Mouse (Mus musculus) gastrocnemius, postnatal 25 days (tissue): Measurements from ENCODE around the gene 4931428L18Rik. TPM values are rescaled to one million over a fixed set of nuclear protein-coding genes. Genes with fewer than 3 reads are reported as not detected.

Experiments used
- DNase-seq: peaks from one replicate; pipeline ENCODE4 v3.0.0; 2022
- long read RNA-seq, 2 experiments: library from polyadenylated mRNA; stranded (forward); transcript quantifications; one replicate each; pipeline ENCODE4 v2.0.0; 2021
- total RNA-seq, 2 experiments: library from RNA; stranded (reverse); gene quantifications; 1 replicate in 1 of 2; 2 replicates in 1 of 2; pipeline ENCODE4 v1.2.3; 2021

4931428L18Rik gene
- not detected for total RNA-seq
- long read RNA-seq, experiment 1: 0 reads
- long read RNA-seq, experiment 2: 0 reads

DNA sequence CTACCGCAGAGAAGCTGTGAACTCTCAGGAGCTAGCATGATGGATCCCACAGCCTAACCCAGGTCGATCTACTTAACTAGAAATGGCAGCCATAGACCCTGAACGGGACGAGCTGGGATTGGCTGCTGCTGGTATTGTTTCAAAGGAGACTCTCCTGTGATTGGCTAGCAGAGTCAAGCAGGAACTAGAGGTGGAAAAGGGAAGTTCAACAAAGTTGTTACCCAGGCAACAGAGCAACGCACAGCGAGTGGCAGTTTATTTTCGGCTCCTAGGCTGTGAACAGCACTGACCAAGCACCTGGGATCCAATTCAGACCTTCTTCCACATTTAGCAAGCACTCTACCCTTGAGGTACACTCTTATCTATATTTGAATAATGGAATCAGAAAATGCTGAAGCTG lies at the start of gene 4931428L18Rik, which contains the start of gene Pih1d3:
Gene 4931428L18Rik (minus strand): TSS at position 121 of the 400 bp plus-strand sequence.
Gene Pih1d3 (plus strand): TSS at position 275 of the 400 bp plus-strand sequence.
- DNase-seq: no peak

DNA sequence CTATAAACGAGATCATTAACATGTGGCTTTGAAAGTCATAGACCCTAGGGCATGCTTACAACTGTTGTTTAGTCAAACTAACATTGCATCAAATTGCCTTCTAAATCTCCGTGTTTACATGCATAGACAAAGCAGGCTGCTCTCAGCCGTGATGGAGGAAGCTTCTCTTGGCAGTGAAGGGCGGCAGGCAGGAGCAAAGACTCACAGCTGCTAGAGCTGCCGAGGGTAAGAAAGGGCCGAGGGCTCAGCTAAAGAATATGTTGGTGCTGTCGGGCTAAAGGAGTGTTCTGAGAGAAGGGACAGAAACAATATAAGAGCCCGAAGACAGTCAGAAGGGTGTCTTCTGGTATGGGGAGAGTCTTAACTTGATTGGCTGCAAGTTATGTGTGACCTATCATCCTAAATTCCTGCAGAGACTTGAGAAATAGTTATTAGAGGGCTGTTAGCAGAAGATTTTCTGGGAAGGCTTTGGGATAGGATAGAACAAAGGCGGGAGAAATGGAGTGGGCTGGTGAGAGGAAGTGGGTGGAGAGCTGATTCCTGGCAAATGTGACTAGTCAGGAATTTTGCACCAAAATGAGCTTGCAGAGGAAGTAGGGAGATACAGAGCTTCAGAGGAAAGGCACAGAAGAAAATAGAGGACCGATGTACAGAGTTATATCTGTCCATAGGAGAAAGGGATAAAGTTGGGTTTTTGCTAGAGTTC lies 37.9 kb upstream of the 4931428L18Rik start:
- no peak for DNase-seq

DNA sequence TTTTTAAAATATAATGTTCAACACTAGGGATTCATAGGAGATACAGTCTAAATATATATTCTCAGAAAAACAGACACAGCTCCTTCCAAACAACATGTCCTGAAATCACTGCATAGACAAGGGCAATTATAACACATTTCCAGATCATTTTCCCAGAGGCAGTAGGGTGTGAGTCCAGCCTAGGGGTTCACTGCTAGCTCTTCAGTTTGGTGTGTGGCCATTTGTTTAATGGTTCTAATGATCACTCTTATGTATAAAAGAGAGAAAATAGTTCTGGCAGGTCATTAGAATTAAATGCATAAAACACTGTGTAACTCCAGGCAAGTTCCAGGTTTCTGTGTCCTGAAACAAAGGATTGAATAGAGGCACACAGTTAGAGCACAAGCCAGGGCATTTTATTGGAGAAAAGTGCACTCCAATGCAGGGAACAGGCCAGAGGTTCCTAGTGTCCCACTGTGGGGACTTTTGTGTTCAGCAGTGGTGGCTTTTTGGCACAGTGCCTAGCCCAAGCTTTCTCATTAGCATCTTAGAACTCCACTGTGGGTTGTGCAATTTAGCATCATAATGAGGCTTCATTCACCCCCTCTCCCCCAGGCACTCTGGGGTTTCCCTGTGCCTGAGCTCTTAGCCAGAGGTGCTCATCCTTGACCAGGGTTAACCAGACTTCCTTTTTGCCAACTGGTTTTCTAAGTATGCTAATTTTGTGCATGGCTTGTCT lies 11.0 kb upstream of the 4931428L18Rik start:
- no peak for DNase-seq

DNA sequence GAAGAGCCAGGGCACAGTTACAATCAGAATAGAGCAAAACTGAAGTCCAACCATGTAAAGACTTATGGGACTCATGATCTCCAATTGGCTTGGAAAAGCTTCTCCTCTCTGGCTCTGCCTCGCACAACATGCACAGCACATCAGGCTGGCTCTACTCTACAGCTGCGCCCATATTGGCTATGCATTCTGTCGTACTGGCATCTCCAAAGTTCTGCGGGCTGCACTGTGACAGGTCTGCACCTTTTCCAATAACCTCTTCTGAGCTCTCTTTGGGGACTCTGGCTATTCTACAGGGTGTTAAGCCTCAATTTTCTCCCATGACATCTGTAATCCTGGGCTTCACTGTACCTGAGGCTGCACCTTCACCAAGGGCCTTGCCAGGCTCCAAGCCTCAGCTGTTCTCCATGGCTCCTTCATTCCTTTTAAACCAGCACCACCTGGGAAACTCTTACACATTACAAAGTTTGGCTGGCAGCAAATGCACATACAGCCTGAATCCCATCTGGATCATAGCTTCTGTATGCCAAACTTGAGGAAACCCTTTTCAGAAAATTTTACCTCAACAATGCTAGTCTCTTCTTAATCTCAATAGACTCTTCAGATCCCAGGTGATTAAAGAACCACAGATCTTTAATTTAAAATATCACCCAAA lies 1.8 kb downstream of the 4931428L18Rik start:
- DNase-seq: no peak

DNA sequence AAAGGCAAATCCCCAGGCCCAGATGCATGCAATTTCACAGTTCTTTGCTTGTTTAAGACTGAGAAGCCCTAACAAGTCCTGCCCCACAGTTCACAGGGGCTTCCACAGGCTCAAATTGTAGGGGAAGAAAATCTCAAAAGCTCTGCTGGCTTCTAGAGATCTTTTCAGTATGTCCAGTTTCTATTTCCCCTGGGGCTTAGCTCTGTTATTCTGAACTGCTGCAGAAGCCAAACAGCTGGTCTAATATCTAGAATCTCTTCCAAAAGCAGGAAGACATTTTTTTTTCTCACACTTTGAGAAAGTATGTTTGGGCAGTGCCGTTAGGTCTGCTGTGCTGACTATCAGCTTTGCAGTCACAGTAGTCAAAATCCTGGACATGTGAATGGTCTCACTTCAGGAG lies 7.7 kb downstream of the 4931428L18Rik start:
- DNase-seq: no peak

DNA sequence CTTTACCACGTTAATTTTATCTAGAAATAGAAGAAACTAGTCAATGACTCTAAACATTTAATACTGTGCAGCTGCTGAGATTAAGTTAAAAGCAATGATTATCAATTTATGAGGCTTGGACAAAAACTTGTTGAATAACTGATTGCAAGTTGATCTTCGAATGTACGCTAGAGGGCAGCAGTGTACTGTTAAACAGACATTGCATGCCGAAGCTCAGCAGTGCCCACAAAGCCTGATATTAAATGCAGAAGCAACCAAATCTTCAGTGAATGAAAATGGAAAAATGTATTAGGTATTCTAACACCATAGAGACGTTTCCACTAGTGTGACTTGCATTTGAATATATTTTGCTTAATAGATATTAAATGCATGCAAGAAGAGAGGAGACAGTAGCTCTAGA lies 12.3 kb downstream of the 4931428L18Rik start:
- no peak for DNase-seq

DNA sequence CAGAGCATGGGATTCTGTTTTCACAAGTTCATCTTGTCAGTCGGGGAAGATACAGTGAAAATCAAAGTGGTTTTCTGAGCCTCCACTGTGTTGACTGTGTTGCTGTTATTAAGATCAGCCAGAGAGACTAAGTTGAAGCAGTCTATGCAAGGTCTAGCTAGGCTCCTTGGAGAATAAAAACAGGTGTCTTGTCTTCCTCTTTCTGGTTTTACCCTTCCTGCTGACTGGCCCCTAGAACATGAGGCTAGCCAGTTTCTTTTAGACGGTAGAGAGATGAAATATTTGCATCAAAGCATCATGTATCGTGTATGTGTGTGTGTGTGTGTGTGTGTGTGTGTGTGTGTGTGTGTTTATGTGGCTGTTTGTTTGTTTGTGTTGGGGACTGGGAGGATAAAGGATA lies 16.7 kb downstream of the 4931428L18Rik start:
- no peak for DNase-seq

DNA sequence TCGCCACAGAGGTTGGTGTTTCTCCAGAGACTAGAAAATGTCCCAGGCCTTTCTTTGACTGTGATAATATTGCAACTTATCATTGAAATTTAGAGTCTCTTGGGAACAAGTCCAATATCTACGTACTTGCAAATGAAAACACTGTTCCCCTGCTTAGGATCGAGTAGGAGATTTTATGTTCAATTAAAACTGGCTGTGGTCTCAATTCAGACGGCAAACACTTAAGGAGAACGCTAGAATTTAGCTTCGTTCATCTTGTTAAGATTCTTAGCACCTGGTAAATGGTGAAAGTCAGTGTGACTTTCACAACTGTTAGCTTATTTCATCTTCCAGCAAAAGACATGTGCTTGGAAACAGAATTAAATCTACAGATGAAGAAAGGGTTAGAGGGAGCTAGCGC lies 17.1 kb downstream of the 4931428L18Rik start:
- no peak for DNase-seq

DNA sequence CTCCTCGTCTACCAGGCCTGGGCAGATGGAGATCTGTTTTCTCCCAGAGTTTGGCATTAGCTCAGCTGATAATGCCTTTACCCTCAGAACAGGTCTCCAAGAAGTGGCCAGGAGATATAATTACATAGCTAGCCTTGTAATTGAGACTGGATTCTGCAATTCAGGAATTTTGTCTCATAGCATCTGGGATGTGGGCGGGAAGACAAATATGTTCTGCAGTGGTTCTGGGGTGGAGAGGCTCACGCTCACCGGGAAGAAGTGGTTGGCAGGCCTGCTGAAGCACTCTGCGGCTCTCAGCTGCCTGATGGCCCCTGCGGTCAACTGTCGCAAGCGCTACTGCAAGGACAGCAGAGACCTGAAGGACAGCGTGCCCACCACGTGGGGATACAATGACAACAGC lies 18.7 kb downstream of the 4931428L18Rik start:
- no peak for DNase-seq

DNA sequence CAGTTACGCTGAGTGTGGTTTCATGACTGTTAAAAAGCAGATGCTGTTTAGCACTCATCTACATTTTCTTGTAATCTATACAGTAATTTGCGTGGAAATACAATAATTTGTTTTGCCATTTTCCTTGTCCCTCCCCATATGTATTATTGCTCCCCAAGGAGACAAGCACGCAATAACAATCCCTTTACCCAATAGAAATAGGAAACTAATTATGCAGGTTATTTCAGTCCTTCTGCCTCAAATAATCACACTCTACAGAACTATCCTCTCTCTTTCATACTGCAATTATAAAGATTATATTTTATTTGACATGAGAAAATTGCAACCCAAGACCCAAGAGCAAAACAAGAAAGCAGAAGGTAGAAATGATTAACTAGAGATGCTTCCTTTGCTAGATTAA lies 25.5 kb downstream of the 4931428L18Rik start:
- no peak for DNase-seq

DNA sequence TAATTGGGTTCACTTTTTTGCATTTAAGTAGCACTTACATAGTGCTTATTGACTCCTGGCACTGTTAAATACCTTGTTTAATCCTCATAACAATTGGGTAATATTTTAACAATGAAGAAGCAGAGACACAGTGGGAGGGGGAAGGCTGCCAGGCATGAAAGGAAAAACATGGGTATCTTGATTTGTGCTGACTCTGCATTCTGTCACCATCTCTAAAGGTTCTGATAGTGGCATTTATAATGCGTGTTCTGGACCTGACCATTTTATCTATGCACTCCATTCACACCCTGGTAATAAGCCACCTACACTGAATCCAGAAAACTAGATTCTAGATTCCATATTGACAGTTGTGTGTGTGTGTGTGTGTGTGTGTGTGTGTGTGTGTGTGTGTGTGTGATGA lies 26.9 kb downstream of the 4931428L18Rik start:
- no peak for DNase-seq

DNA sequence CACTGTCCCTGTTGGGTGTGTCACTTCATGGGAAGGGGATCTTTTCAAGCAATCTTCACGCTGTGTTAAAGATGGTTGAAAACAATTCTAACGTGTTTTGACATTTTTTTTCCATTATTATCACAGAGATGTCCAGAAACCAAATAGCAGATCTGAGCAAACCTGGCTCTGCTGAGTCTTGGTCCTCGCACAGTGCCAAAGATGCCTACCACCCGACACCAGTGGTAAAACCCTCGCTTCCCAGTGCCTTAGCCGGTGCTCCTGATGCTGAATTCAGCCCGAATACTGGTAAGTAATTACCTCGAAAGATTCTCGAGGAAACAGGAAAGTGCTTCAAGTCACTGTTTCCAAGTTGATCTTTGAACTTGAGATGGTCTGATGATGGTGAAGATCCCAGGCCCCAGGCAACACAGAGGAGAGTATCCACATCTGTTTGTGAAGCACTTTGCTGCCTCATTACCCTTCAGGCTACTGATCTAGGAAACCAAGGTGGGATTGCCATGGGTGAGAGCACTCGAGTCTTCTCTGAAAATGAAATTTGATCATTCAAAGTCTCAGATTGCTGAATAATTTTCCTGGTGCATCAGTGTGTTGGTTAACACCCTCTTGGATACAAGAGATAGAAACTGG lies 32.1 kb downstream of the 4931428L18Rik start:
- DNase-seq: no peak

DNA sequence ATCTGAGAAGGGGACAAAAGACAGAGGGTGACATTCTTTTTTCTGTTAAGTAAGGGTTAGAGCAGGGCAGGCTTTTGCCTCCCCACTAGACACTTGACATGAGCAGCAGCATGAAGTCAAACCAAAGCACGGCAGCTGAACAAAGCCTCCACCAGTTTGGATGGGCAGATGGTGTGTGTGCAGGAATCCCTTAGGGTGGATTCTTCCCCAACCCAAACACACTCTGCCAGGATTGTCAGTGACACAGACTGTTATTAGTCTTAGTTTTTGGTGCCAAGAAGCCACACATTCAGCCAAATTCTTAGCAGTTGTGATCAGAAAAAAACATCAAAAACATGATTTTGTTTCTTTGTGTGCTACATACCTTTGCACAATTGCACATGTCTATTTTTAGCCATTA lies 44.2 kb downstream of the 4931428L18Rik start:
- DNase-seq: no peak

DNA sequence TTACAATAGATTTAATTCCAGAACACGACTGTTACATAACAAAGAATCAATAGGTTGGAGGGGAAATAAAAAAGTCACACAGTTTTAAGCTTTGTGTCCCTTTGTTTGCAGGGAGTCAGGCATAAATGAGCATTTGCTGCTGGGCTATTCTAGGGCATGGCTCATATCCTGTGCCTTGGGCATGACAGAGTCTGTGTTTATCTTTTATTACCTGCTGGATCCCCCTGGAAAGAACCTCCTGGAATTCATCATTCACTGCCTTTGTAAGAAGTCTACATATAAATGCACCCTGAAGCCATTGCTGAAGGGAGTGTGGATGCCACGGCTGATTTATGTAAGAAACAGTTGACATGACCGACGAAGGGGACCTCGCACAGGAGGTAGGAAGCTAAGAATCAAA lies 46.4 kb downstream of the 4931428L18Rik start, which contains the start of gene Lgsn:
Gene Lgsn (plus strand): TSS at position 301 of the 400 bp plus-strand sequence.
- no peak for DNase-seq

DNA sequence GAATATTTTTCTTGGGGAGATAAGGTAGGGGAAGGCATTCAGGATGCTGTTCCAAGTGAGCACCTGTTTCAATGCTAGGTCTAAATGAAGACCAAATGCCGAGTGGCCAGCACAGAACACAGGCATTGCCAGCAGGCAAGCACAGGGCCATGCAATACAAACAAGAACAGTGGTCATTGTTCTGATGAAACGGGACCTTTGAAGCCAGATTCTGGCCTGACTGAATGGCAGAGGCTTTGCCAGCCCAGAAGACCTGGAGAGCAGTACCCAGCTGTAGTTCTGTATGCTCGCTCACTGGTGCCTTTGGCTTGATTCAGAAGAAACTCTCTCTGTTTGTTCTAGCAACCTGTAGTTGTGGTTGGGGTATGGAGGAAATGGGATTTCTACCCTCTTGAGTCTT lies 47.1 kb downstream of the 4931428L18Rik start:
- DNase-seq: no peak

DNA sequence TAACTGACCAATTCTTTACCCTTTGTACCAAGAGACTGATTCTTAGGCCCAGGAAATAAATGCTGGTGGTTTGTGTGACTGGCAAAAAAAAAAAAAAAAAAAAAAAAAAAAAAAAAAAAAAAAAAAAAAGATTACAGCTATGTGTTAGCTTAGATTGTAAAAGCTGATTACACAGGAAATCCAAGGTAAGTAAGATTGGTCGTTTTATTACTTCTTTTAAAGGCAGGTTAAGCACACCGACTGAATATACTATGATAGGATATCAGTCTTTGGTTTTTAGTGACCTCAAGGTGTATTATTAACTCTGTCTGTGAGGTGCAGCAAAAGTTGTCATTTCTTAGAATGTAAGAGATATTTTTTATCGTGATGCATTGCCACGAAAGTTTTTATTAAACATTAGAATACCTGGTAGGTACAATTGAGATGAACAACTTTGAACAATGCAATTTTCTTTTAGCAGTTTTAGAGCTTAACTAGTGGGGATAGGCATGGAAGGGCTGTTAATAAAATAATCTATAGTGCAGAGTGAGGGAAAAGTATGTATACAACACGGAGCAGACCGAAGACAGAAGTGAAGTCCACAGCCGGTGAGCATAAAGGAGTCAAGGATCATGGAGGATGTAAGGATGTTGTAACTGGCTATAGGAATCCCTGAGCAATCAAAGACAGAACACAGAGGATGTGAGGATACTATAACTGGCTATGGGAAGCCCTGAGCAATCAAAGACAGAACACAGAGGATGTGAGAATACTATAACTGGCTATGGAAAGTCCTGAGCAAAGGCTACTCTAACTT lies 57.0 kb downstream of the 4931428L18Rik start:
- DNase-seq: no peak

DNA sequence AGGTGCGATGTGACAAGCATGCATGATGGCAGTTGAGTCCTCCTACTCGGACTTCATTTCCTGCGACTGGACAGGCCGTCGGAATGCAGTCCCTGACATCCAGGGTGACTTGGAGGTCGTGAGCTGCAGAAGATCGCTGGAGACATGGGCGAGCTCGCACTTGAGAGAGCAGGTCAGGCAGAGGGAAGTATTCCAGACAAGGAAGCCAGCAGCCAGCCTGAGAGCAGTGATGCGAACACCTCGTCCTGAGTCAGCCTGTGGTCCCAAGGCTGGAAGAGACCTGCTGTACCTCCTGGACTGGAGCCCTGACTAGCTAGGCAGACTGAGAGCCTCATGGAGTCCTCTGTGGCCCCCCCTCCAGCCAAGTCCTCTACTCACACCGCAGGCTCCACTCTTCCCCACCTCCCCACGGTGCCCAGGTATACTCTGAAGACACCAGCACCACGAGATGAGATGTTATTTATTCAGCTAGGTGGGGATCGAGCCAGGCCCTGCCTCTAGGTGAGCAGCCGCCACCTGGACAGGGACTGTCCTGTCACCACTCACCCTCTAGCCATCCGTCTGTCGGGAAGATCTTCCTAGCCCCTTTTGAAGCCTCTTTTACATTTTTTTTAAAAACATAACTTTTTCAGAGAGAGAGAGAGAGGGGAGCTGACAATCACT lies 57.8 kb downstream of the 4931428L18Rik start:
- DNase-seq: no peak

DNA sequence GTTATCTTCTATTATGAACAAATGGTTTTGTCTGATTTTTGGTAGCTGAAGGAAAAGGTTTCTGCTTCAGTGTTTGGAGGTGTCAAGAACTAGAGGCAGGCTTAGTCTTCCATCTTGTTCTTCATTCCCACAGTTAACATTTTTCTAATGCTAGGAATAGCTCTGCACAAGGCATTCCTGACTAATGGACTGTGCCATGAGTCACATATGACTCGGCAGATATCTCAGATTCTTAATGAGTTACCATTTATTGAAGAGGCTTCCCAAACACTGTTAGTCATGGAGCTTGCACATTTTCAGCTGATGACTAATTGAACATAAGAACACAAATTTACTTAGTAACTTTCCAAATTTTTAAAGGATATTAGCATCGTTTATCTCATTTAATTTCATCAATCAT lies 65.6 kb downstream of the 4931428L18Rik start:
- DNase-seq: no peak

DNA sequence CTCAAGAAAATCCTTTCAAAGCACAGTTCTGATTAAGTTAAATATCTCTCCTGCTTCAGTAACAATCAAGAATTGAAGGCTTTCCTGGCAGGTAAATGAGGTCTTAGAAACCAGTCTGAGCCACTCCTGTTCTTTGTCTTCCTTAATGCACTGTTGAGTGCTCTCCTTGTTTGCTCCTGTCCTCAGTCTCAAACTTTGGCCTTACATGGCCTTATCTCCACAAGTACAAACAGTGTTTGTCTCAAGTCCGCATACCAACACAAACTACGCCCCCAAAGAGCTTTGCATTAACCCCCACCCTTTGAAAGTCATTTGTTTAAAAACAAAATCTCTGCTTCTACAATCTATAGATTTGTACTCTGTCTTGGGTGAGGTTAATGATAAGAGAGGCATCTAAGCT lies 66.3 kb downstream of the 4931428L18Rik start:
- no peak for DNase-seq

DNA sequence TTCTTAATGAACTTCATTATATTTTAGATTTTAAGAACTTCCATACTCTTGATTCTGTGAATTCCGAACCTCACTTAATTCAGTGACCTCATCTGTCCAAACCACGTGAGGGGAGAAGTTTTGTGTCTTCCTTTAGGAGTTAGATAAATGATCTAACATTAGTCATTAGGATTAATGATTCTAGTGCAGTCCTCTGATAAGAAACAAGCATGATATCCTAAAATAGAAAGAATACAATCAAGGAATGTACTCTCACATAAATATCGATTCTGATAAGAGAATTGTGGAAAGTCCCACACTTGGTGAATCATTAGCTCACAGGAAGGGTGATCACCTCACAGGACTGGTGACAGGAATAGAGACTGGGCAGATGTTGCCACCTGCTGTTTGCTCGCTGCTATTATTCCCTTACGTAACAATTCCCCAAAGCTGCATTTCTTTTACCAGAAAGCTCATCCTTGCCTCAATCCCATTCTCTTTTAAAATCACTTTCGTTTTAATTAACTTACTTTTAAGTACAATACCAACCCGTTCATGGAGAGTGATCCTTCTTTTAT lies 68.6 kb downstream of the 4931428L18Rik start:
- no peak for DNase-seq
